Mouse (Mus musculus) stomach, embryonic 15.5 days (tissue): Measurements from ENCODE around the gene Tbc1d9. TPM values are rescaled to one million over a fixed set of nuclear protein-coding genes. Genes with fewer than 3 reads are reported as not detected.
"Not testable (repeated sequence)": the region's sequence is repeated elsewhere in the genome, so short reads cannot be mapped to it uniquely, and the experiment has no call there.

Experiments
- ATAC-seq: fragments of 200-750 bp; cut with Nextera tagmentation; 2 replicates; pipeline ENCODE4 v1.8.0; 2017; ENCODE audit warnings: low read depth, moderate number of reproducible peaks, moderate TSS enrichment; ENCODE audit not compliant: insufficient read depth, low FRiP score
- H3K27ac ChIP-seq: fragments of 300-500 bp; sonication (generic); 2 replicates; pipeline ENCODE4 v1.5.1; 2015; ENCODE audit warnings: mild to moderate bottlenecking, inconsistent platforms
- H3K27me3 ChIP-seq: fragments of 300-500 bp; sonication (generic); replicated peaks from 2 replicates; pipeline ENCODE4 v1.6.1; 2015; ENCODE audit warnings: inconsistent platforms
- H3K36me3 ChIP-seq: fragments of 300-500 bp; sonication (generic); 2 replicates; pipeline ENCODE4 v1.6.1; 2015; ENCODE audit warnings: inconsistent platforms
- H3K4me1 ChIP-seq: fragments of 300-500 bp; sonication (generic); 2 replicates; pipeline ENCODE4 v1.6.1; 2015; ENCODE audit warnings: inconsistent platforms
- H3K4me2 ChIP-seq: fragments of 300-500 bp; sonication (generic); 2 replicates; pipeline ENCODE4 v1.6.1; 2015; ENCODE audit warnings: mild to moderate bottlenecking, inconsistent platforms
- H3K4me3 ChIP-seq: fragments of 300-500 bp; sonication (generic); replicated peaks from 2 replicates; pipeline ENCODE4 v1.5.1; 2015; ENCODE audit warnings: inconsistent platforms
- H3K9ac ChIP-seq: fragments of 300-500 bp; sonication (generic); 2 replicates; pipeline ENCODE4 v1.6.1; 2015; ENCODE audit warnings: inconsistent platforms
- H3K9me3 ChIP-seq: fragments of 300-500 bp; sonication (generic); 2 replicates; pipeline ENCODE4 v1.6.1; 2016; ENCODE audit warnings: inconsistent platforms
- WGBS: fragments of 180-500 bp; shearing (Covaris S2); methylation state at CpG from one replicate; pipeline ENCODE4 v1.1.7; 2015; 5-methylcytosine and 5-hydroxymethylcytosine counted together
- polyA plus RNA-seq: library from polyadenylated mRNA; unstranded; fragments of >200 nt; fragmentation: Nextera tagmentation; extraction: Ambion mirVana; gene quantifications from 2 replicates; pipeline ENCODE4 v1.2.1, GENCODE M21; 2015

The Tbc1d9 gene
- polyA plus RNA-seq, 1 experiment from 2014 or later, result 3.0 TPM

GRCm38 (mm10) chr8:83300135-83300534 lies 135.0 kb downstream of the Tbc1d9 start:
- Histone ChIP-seq H3K9me3 (no peaks in the 10 kb centered on the region), H3K4me3 (no peak overlapping the region), H3K27ac (no peak overlapping the region), H3K36me3 (no peaks in the 10 kb centered on the region), H3K27me3 (no peaks in the 10 kb centered on the region), H3K4me2 (no peak overlapping the region), H3K4me1 (no peaks in the 10 kb centered on the region), H3K9ac (no peak overlapping the region)
- ATAC-seq, result no peak
- WGBS, result 45% methylated on average over 1 of the region's 1 CpGs

DNA sequence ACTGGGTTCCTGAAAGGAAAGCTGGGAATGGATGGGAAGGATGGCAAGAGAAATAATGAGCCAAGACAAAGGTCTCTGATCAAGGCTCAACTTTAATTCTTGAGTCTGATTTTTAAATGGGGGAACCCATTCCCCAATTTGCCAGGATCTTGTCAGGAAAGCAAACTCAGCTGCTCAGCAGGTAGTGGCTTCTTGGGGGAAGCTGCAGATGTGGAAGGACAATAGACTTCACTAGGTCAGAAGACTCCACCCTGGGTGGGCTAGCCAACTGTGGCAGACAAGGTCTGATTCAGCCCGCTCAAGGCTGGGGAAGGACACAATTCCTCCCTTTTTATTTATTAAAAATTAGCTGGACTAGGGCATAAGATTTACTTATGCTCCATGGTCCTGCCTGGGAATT lies 139.8 kb downstream of the Tbc1d9 start:
- H3K9ac ChIP-seq, result no peak overlapping the region
- no peak overlapping the region for H3K27ac ChIP-seq
- H3K36me3 ChIP-seq, result no peaks in the 10 kb centered on the region
- ATAC-seq, result no peak
- no peaks in the 10 kb centered on the region for H3K27me3 ChIP-seq
- H3K4me3 ChIP-seq, result no peak overlapping the region
- no peaks in the 10 kb centered on the region for H3K9me3 ChIP-seq
- no peaks in the 10 kb centered on the region for H3K4me1 ChIP-seq
- WGBS, result 92% methylated on average over 1 of the region's 1 CpGs
- H3K4me2 ChIP-seq, result no peak overlapping the region

- Histone ChIP-seq H3K9me3 (no peaks in the 10 kb centered on the region), H3K4me3 (no peak overlapping the region), H3K27ac (no peak overlapping the region), H3K27me3 (no peaks in the 10 kb centered on the region), H3K4me1 (no peaks in the 10 kb centered on the region), H3K4me2 (no peak overlapping the region), H3K9ac (no peak overlapping the region), H3K36me3 (no peaks in the 10 kb centered on the region)
- no peak for ATAC-seq
- WGBS, result 89% methylated on average over 6 of the region's 6 CpGs
Observed at GRCm38 (mm10) chr8:83309836-83310235, 144.7 kb downstream of the Tbc1d9 start.

- not testable (repeated sequence) for H3K4me1 ChIP-seq, H3K27ac ChIP-seq, H3K9ac ChIP-seq, H3K4me3 ChIP-seq, H3K4me2 ChIP-seq, H3K36me3 ChIP-seq, H3K9me3 ChIP-seq, ATAC-seq, H3K27me3 ChIP-seq
- 79% methylated on average over 4 of the region's 4 CpGs for WGBS
Observed at GRCm38 (mm10) chr8:83315084-83315483, 149.9 kb downstream of the Tbc1d9 start.

- Histone ChIP-seq H3K4me2 (no peak overlapping the region), H3K27me3 (no peaks in the 10 kb centered on the region), H3K4me3 (no peak overlapping the region), H3K36me3 (peaks cover 4% of the 10 kb centered on the region; the same call in 1 of the 2 replicates), H3K9ac (no peak overlapping the region), H3K9me3 (no peaks in the 10 kb centered on the region), H3K27ac (no peak overlapping the region), H3K4me1 (no peaks in the 10 kb centered on the region)
- ATAC-seq, result no peak
- WGBS, result 81% methylated on average over 2 of the region's 2 CpGs
Observed at GRCm38 (mm10) chr8:83315691-83316090, 150.5 kb downstream of the Tbc1d9 start.

GRCm38 (mm10) chr8:83320543-83320942 lies 155.4 kb downstream of the Tbc1d9 start:
- H3K4me2 ChIP-seq, result no peak overlapping the region
- 93% methylated on average over 3 of the region's 3 CpGs for WGBS

GRCm38 (mm10) chr8:83322374-83322773 lies 157.2 kb downstream of the Tbc1d9 start:
- Histone ChIP-seq H3K9ac (no peak overlapping the region), H3K9me3 (no peaks in the 10 kb centered on the region), H3K4me1 (no peaks in the 10 kb centered on the region), H3K4me2 (no peak overlapping the region), H3K4me3 (no peak overlapping the region), H3K27ac (no peak overlapping the region), H3K27me3 (no peaks in the 10 kb centered on the region), H3K36me3 (peaks cover 13% of the 10 kb centered on the region)
- ATAC-seq, result no peak
- 91% methylated on average over 6 of the region's 6 CpGs for whole genome bisulfite sequencing

More at GRCm38 (mm10) chr8:83320543-83320942, 155.4 kb downstream of the Tbc1d9 start:
- Histone ChIP-seq H3K4me1 (no peaks in the 10 kb centered on the region), H3K4me3 (no peak overlapping the region), H3K9me3 (no peaks in the 10 kb centered on the region), H3K27ac (no peak overlapping the region), H3K27me3 (no peaks in the 10 kb centered on the region), H3K36me3 (peaks cover 16% of the 10 kb centered on the region), H3K9ac (no peak overlapping the region)
- no peak for ATAC-seq

Other genes with a start within 250 kb of the Tbc1d9 start
- gene Gm10645, start 818 bp downstream of the Tbc1d9 start, polyA plus RNA-seq, result 2.8 and 3.1 TPM in 2 replicates
- not detected in 2 replicates for gene Ucp1, start 125.0 kb downstream of the Tbc1d9 start, polyA plus RNA-seq
- gene Elmod2, start 167.1 kb downstream of the Tbc1d9 start, polyA plus RNA-seq, result 14.4 and 14.7 TPM in 2 replicates
- not detected in 2 replicates for gene Mgat4d, start 183.1 kb downstream of the Tbc1d9 start, polyA plus RNA-seq
- 0.41 and 0.52 TPM in 2 replicates for gene Clgn, start 224.5 kb downstream of the Tbc1d9 start, polyA plus RNA-seq